Mouse (Mus musculus) activated CD4-positive, CD25-positive, alpha-beta regulatory T cell, adult 4 months (primary cell): Measurements from ENCODE around the gene Btla. TPM values are rescaled to one million over a fixed set of nuclear protein-coding genes. Genes with fewer than 3 reads are reported as not detected.

Experiments
- ATAC-seq: one replicate; pipeline ENCODE4 v1.8.0; 2017
- polyA plus RNA-seq, 2 experiments: library from polyadenylated mRNA; unstranded; fragments of 100-300 nt; shearing (Covaris generic); gene quantifications; one replicate each; pipeline ENCODE4 v1.2.1; 2017

Gene Btla
- polyA plus RNA-seq, 2 experiments from 2014 or later = 49.7 to 64.9 TPM

DNA sequence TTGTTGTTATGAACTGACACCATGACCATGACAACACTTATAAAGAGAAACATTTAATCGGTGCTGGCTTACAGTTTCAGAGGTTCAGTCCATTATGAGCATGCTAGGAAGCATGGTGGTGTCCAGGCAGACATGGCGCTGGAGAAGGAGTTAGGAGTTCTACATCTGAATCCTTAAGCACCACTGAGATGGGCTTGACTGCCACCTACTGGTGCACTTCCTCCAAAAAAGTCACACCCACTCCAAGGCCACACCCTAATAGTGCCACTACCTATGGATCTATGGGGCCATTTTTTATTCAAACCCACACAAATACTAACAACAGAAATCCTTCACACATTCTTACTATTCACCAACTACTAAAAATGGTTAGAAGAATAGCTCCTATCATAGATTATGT lies 35.5 kb downstream of the Btla start:
- ATAC-seq = no peak

DNA sequence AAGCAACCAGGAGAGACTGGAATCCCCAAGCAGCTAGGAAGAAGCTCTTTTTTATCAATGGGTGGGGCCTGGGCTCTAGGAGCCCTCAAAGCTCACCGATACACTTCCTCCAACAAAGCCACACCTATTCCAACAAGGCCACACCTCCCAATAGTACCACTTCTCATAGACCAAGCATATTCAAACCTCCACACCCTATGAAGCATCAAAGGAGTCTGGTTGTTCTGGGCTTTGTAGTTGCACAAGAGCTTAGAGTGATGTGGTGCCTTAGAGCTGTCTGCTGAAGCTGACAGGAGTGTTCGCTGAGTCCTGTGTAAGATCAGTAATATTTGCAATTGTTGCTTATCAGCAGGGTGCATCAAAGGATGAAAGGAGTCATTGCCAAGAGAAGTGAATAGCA lies 37.2 kb downstream of the Btla start:
- peak; percentile 49 for ATAC-seq

DNA sequence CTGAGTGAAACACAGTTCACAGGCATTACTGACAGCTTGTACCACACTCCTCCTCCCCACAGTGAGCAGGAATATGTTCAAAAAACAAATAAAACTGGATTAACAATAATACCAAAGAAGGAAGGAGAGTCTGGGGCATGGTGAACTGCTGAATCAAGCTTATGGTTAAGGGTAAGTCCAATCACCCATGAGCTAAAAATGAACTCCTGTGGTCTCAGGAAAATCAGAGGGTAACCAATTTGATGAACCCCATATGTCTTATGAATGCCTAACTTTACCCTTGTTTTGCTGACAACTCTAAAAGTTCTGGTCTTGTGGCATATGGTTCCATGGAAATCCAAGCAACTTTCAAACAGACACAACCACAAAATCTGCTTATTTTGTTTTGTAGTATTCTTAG lies 37.9 kb downstream of the Btla start:
- ATAC-seq = no peak

DNA sequence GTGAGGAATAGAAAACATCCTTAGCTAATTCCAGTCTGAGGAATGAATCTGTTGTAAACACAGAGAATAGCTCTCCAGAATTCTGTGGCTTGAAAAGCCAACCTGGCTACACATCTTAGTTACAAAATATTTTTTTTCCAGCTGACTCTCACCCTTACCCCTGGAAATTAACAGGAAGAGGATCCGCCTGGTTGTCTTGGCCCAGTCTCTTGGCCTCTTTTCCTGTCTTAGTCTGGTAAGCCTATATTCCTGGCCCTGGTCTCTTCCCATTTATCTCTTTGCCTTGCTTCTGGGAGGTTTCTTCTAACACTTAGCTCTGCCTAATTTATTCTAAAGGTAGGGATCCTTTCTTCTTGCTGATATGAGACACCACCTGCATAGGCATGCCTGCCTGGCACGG lies 45.8 kb downstream of the Btla start:
- no peak for ATAC-seq

DNA sequence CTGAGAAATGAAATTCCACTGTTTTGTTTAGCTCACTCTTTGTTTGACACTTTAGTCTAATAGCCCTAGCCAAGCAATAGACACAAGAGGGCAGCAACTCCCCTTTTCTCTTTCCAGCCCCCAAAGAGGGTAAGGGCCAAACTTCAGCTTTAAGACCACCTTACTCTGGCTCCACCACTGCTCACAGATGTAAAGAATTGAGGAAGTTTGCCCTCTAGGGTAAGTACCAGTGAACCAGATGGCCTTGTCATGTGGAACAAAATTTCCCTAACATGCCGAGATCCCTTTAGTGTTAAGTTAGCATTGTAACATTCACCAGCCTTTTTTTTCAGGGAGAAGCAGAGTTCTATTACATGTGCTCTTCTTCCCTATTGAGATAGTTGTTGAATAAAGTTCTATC lies 59.0 kb downstream of the Btla start:
- peak; percentile 64 for ATAC-seq

DNA sequence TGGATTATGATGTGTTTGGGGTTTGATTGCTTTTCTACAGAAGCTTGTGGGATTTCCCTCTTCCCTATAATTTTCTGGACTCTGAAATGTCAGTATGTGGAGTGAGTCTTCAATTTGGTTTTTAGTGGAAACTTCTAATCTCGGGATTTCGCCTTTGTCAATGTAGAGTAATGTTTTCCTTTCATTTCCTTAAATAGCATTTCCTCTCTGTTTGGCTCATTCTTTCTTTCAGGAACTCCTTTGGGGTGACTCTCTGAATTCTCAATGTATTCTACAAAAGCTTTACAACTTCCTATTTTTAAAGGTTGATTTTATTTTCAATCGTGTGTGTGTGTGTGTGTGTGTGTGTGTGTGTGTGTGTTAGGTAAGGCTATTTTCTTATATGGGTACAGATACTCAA lies 73.7 kb downstream of the Btla start:
- no peak for ATAC-seq

Other genes with a start within 250 kb of the Btla start
- under 1 TPM; 0.45 to 0.73 TPM for gene Ccdc80, start 130.9 kb upstream of the Btla start, polyA plus RNA-seq
- gene Slc35a5, start 65.6 kb upstream of the Btla start, polyA plus RNA-seq = 10 to 100 TPM; 23.5 to 36.9 TPM
- gene Atg3, start 65.5 kb upstream of the Btla start, polyA plus RNA-seq = 10 to 100 TPM; 16.8 to 21.4 TPM
- gene Cd200, start 184.7 kb downstream of the Btla start, polyA plus RNA-seq = 100 to 1,000 TPM; 223 to 237 TPM